Comparison of ENCODE assay signal across 9 mouse cellular contexts in the genomic region with DNA sequence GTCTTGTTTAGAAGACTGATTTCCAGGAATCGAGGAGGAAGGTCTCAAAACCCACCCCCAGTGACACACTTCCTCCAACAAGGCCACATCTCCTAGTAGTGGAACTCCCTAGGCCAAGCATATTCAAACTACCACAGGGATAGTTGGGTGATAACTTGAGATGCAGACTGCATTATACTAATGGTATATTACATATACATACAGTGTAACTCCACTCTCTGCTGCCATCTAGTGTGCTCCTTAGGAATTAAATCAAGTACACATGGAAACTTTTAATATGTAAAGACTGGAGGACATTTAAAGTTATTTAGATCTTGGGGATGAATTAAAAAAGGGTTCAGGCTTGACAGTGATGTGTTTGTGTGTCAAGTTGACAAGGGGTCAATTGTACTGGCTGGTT. TPM values are rescaled to one million over a fixed set of nuclear protein-coding genes. Genes with fewer than 3 reads are reported as not detected.
DNase-seq lines count a peak whose midpoint lies in the region; ATAC-seq and TF ChIP-seq lines count a peak whose summit lies in the region.
"Had no signal": no experiment of that assay in that cellular context is flagged by ENCODE, and none has a peak within 500 bp of the region (broad histone marks: within the 10 kb centered on the region; RNA-seq: fewer than 3 reads in every experiment).

No protein-coding gene starts in this region.

- WGBS in cerebellum, adult 2 months, result 87% methylated on average over 1 of the region's 1 CpGs
- 81% methylated on average over 1 of the region's 1 CpGs for WGBS in stomach, postnatal 0 days

- H3K4me3 ChIP-seq in cerebellum, adult 2 months (replicated peaks; ENCODE audit: insufficient read depth, low read depth, low read length), result no peak overlapping the region
- no peak overlapping the region for H3K4me3 ChIP-seq in testis, adult 2 months (ENCODE audit: control insufficient read depth, low read depth, low read length)
- no peak overlapping the region for H3K4me3 ChIP-seq in stomach, postnatal 0 days (ENCODE audit: low read depth, low read length)

- no peak overlapping the region for H3K27ac ChIP-seq in cerebellum, adult 2 months (ENCODE audit: insufficient read depth, low read length)
- peak overlapping the region; percentile 41 for H3K27ac ChIP-seq in testis, adult 2 months (ENCODE audit: control insufficient read depth, insufficient read depth, low read depth, low read length)
- H3K27ac ChIP-seq in stomach, postnatal 0 days (replicated peaks), result no peak overlapping the region

- TF ChIP-seq CTCF in cerebellum, adult 2 months (IDR thresholded peaks at IDR 0.05; ENCODE audit: borderline replicate concordance, insufficient read depth, low read depth, low read length), result peak; percentile 32; the same call in 1 of the 2 replicates
- no peak for TF ChIP-seq CTCF in testis, adult 2 months (IDR thresholded peaks at IDR 0.05; ENCODE audit: control insufficient read depth, insufficient read depth, insufficient replicate concordance, low read depth, low read length)
- TF ChIP-seq CTCF in stomach, postnatal 0 days (IDR thresholded peaks at IDR 0.05; ENCODE audit: low read depth), result peak; percentile 74

- H3K9ac ChIP-seq in stomach, postnatal 0 days (ENCODE audit: low read length), result no peak overlapping the region

- H3K27me3 ChIP-seq in cerebellum, adult 2 months (ENCODE audit: control insufficient read depth, insufficient read depth, low read length), result no peaks in the 10 kb centered on the region
- H3K27me3 ChIP-seq in testis, adult 2 months (ENCODE audit: control insufficient read depth, insufficient read depth, low read length), result no peaks in the 10 kb centered on the region
- no peaks in the 10 kb centered on the region for H3K27me3 ChIP-seq in stomach, postnatal 0 days (ENCODE audit: control insufficient read depth, insufficient read depth, low read length)

- H3K4me2 ChIP-seq in stomach, postnatal 0 days (replicated peaks; ENCODE audit: low read depth), result no peak overlapping the region

- ATAC-seq in cerebellum, adult (ENCODE audit: insufficient number of reproducible peaks, low FRiP score, low TSS enrichment), result no peak
- 0 out of 2 replicates have a peak, but pooled peaks have one; percentile 27 for ATAC-seq in stomach, postnatal 0 days (ENCODE audit: low FRiP score, low TSS enrichment)

- TF ChIP-seq POLR2A in cerebellum, adult 2 months (IDR thresholded peaks at IDR 0.05; ENCODE audit: borderline replicate concordance, insufficient read depth, low read length), result no peak
- no peak for TF ChIP-seq POLR2A in testis, adult 2 months (IDR thresholded peaks at IDR 0.05; ENCODE audit: control insufficient read depth, low read depth, low read length)

- peaks cover 9% of the 10 kb centered on the region for H3K4me1 ChIP-seq in cerebellum, adult 2 months (ENCODE audit: control insufficient read depth, insufficient read depth, low read length)
- H3K4me1 ChIP-seq in testis, adult 2 months (ENCODE audit: control insufficient read depth, insufficient read depth, low read length), result peaks cover 7% of the 10 kb centered on the region
- H3K4me1 ChIP-seq in stomach, postnatal 0 days (replicated peaks; ENCODE audit: control insufficient read depth, insufficient read depth), result no peaks in the 10 kb centered on the region

- no peak for DNase-seq in cerebellum, adult 2 months
- no peak for DNase-seq in testis, postnatal 14 days (ENCODE audit: low spot score)
- DNase-seq in induced T-regulatory cell, adult 2 months (ENCODE audit: low read depth), result peak; percentile 77
- no peak for DNase-seq in stomach, postnatal 0 days (ENCODE audit: low spot score)
- no peak for DNase-seq in gastrocnemius, postnatal 14 days
- no peak for DNase-seq in left cerebral cortex, postnatal 10 days (ENCODE audit: extremely low spot score in 1 of 2, low spot score in 2 of 2)

- no peaks in the 10 kb centered on the region for H3K9me3 ChIP-seq in stomach, postnatal 0 days (ENCODE audit: control insufficient read depth, low read length)

- no peak for TF ChIP-seq EP300 in stomach, postnatal 0 days (optimal IDR thresholded peaks at IDR 0.05)

- no peaks in the 10 kb centered on the region for H3K36me3 ChIP-seq in testis, adult 2 months (ENCODE audit: control insufficient read depth, insufficient read depth, low read length)
- peaks cover 3% of the 10 kb centered on the region; the same call in 1 of the 2 replicates for H3K36me3 ChIP-seq in stomach, postnatal 0 days (ENCODE audit: control insufficient read depth, insufficient read depth, low read length)

- intact Hi-C loops in gastrocnemius, postnatal 14 days (cut with DNase I; ENCODE audit: low total_unique reads), result no loop called here
- intact Hi-C loops in left cerebral cortex, postnatal 10 days (cut with DNase I), result no loop called here

RNA-seq across cellular contexts. Expression of a gene that starts 34.8 kb away (rescaled TPM):
- 0.32 and 0.34 TPM in 2 replicates for polyA plus RNA-seq in cerebellum, adult 2 months (2012; rRNA removed)
- polyA plus RNA-seq in testis, adult 2 months (2012; rRNA removed), result 47.0 and 51.3 TPM in 2 replicates
- polyA plus RNA-seq in stomach, postnatal 0 days (2015; fragmentation: Nextera tagmentation; extraction: Ambion mirVana), result 0.08 TPM in 1 of 2 replicates, not detected in the other
- total RNA-seq in gastrocnemius, postnatal 14 days (2021), result 10 to 100 TPM; 11.0 to 11.6 TPM
- total RNA-seq in left cerebral cortex, postnatal 10 days (2021), result 1 to 10 TPM; 1.3 to 2.0 TPM
- polyA plus RNA-seq: small intestine, adult 2 months had no signal

RNA-seq across cellular contexts. Expression of a gene that starts 38.0 kb away (rescaled TPM):
- 82.3 and 89.7 TPM in 2 replicates for polyA plus RNA-seq in cerebellum, adult 2 months (2012; rRNA removed)
- 32.0 and 36.9 TPM in 2 replicates for polyA plus RNA-seq in testis, adult 2 months (2012; rRNA removed)
- polyA plus RNA-seq in stomach, postnatal 0 days (2015; fragmentation: Nextera tagmentation; extraction: Ambion mirVana), result 203 and 210 TPM in 2 replicates
- total RNA-seq in gastrocnemius, postnatal 14 days (2021), result 100 to 1,000 TPM; 121 to 126 TPM
- 100 to 1,000 TPM; 187 to 197 TPM for total RNA-seq in left cerebral cortex, postnatal 10 days (2021)

Comparison
In these comparisons a context has a peak if more than half of its experiments do, and no peak if none do; other contexts are left out.
1. RNA of a gene that starts 34.8 kb away (polyA plus RNA-seq): 47.0 to 51.3 TPM in testis, adult 2 months; 0.32 to 0.34 TPM in cerebellum, adult 2 months and 0.08 TPM in stomach, postnatal 0 days; every median in the first group is over 10 times any median in the second.